Mouse (Mus musculus) stomach, postnatal 0 days (tissue): ENCODE data around the gene Ptp4a2.

Experiments
- CTCF ChIP-seq: IDR thresholded peaks from 2 replicates; pipeline ENCODE4 v1.5.1; 2016; ENCODE audit warnings: antibody characterized with exemption, low read depth, mild to moderate bottlenecking, moderate library complexity
- EP300 ChIP-seq: optimal IDR thresholded peaks from 2 replicates; pipeline ENCODE3; 2016; ENCODE audit warnings: antibody characterized with exemption

- TF ChIP-seq CTCF (no peak), EP300 (no peak)
Observed at GRCm38 (mm10) chr4:129770600-129770999, 40.4 kb upstream of the Ptp4a2 start.
